Mouse (Mus musculus) C2C12 (cell line): ENCODE measurements around the gene Ncf4. TPM values are rescaled to one million over a fixed set of nuclear protein-coding genes. Genes with fewer than 3 reads are reported as not detected.
"Not testable (repeated sequence)": the region's sequence is repeated elsewhere in the genome, so short reads cannot be mapped to it uniquely, and the experiment has no call there.

Experiments used
- H3K27me3 ChIP-seq: one replicate; pipeline ENCODE4 v1.6.1; 2011; ENCODE audit not compliant: control insufficient read depth, insufficient read depth, insufficient read length
- H3K36me3 ChIP-seq: one replicate; pipeline ENCODE4 v1.6.1; 2011; ENCODE audit not compliant: control insufficient read depth, insufficient read depth
- H3K4me3 ChIP-seq: one replicate; pipeline ENCODE4 v1.5.1; 2011; ENCODE audit warnings: mild to moderate bottlenecking, control low read depth; ENCODE audit not compliant: poor library complexity, insufficient read depth, severe bottlenecking
- H3K79me2 ChIP-seq: one replicate; pipeline ENCODE4 v1.6.1; 2011; ENCODE audit not compliant: control insufficient read depth, insufficient read depth
- H3K79me3 ChIP-seq: one replicate; pipeline ENCODE4 v1.6.1; 2011; ENCODE audit warnings: low read depth, control low read depth
- H3ac ChIP-seq: one replicate; pipeline ENCODE3; 2011; ENCODE audit warnings: low read depth; ENCODE audit not compliant: control insufficient read depth, insufficient read length
- CEBPB ChIP-seq: IDR thresholded peaks from one replicate; pipeline ENCODE4 v1.6.1; 2011; ENCODE audit warnings: low read depth, mild to moderate bottlenecking, control low read depth, moderate library complexity
- CTCF ChIP-seq: IDR thresholded peaks from one replicate; pipeline ENCODE4 v1.5.1; 2011; ENCODE audit not compliant: control insufficient read depth, insufficient read depth, insufficient read length
- FOSL1 ChIP-seq: IDR thresholded peaks from one replicate; pipeline ENCODE4 v1.8.0; 2011; ENCODE audit warnings: mild to moderate bottlenecking, low read length; ENCODE audit not compliant: poor library complexity, insufficient read depth, severe bottlenecking
- MAX ChIP-seq: IDR thresholded peaks from one replicate; pipeline ENCODE4 v1.6.1; 2011; ENCODE audit warnings: mild to moderate bottlenecking, control low read depth
- MYOD1 ChIP-seq: IDR thresholded peaks from one replicate; pipeline ENCODE4 v1.6.1; 2011; ENCODE audit warnings: low read depth; ENCODE audit not compliant: control insufficient read depth, insufficient read length
- MYOG ChIP-seq: IDR thresholded peaks from one replicate; pipeline ENCODE4 v1.6.1; 2011; ENCODE audit not compliant: control insufficient read depth, insufficient read length; ENCODE audit errors: extremely low read depth
- USF1 ChIP-seq: IDR thresholded peaks from one replicate; pipeline ENCODE4 v1.6.1; 2011; ENCODE audit warnings: low read depth, mild to moderate bottlenecking, control low read depth, moderate library complexity
- polyA plus RNA-seq: library from polyadenylated mRNA; unstranded; fragments of >200 nt; fragmentation: generic; extraction: Trizol; gene quantifications from one replicate; pipeline ENCODE4 v1.2.1, GENCODE M21; 2012; ENCODE audit warnings: missing spikeins

Gene Ncf4
- polyA plus RNA-seq, 1 experiment = 0.67 TPM

GRCm38 (mm10) chr15:78287941-78288340 is 43.3 kb downstream of the Ncf4 start:
- TF ChIP-seq CEBPB (no peak), CTCF (no peak), USF1 (no peak), MYOD1 (no peak), MYOG (no peak), FOSL1 (no peak), MAX (no peak)
- Histone ChIP-seq H3K36me3 (no peaks in the 10 kb centered on the region), H3K27me3 (peaks cover 3% of the 10 kb centered on the region), H3K4me3 (no peak overlapping the region), H3ac (no peak overlapping the region), H3K79me3 (no peaks in the 10 kb centered on the region), H3K79me2 (no peaks in the 10 kb centered on the region)

GRCm38 (mm10) chr15:78289775-78290174 is 45.2 kb downstream of the Ncf4 start:
- not testable (repeated sequence) for H3K79me3 ChIP-seq, H3K79me2 ChIP-seq, H3K36me3 ChIP-seq, H3K27me3 ChIP-seq, H3K4me3 ChIP-seq, H3ac ChIP-seq

GRCm38 (mm10) chr15:78293228-78293627 is 48.6 kb downstream of the Ncf4 start:
- not testable (repeated sequence) for H3K4me3 ChIP-seq, H3K79me2 ChIP-seq, H3K36me3 ChIP-seq, H3K79me3 ChIP-seq, H3K27me3 ChIP-seq, H3ac ChIP-seq

DNA sequence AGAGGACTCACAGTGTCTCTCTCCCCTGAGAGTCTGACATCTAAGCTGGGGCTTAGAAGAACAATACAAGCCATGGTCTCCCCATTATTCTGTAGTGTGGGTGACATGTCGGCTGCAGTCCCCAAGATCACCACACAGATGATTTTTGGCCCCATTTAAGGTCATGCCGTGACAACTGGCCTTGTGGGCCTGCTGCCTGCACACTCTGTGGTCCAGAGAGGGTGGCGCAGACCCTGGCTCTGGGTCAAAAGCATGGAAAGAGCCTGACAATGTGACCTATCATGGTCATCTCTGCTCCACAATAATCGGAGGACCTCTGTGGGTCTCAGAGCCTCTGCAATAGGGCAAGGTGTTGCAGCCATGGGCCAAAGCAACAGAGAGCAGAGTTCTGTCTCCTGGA is 49.1 kb downstream of the Ncf4 start:
- TF ChIP-seq MAX (no peak), CEBPB (no peak), USF1 (no peak), MYOG (no peak), FOSL1 (no peak), CTCF (no peak), MYOD1 (no peak)
- H3ac ChIP-seq = no peak overlapping the region
- H3K27me3 ChIP-seq = peaks cover 3% of the 10 kb centered on the region
- H3K79me3 ChIP-seq = no peaks in the 10 kb centered on the region
- no peak overlapping the region for H3K4me3 ChIP-seq
- H3K79me2 ChIP-seq = no peaks in the 10 kb centered on the region
- H3K36me3 ChIP-seq = no peaks in the 10 kb centered on the region

- Histone ChIP-seq H3K4me3 (no peak overlapping the region), H3K79me3 (no peaks in the 10 kb centered on the region), H3K36me3 (no peaks in the 10 kb centered on the region), H3K27me3 (no peaks in the 10 kb centered on the region), H3ac (no peak overlapping the region), H3K79me2 (no peaks in the 10 kb centered on the region)
- TF ChIP-seq FOSL1 (no peak), USF1 (no peak), MAX (no peak), MYOD1 (no peak), MYOG (no peak), CTCF (no peak), CEBPB (no peak)
These were observed 54.0 kb downstream of the Ncf4 start for GRCm38 (mm10) chr15:78298558-78298957.

GRCm38 (mm10) chr15:78299641-78300040 is 55.0 kb downstream of the Ncf4 start:
- TF ChIP-seq FOSL1 (no peak), USF1 (no peak), CEBPB (no peak), CTCF (no peak), MAX (no peak), MYOG (no peak), MYOD1 (no peak)
- Histone ChIP-seq H3K79me3 (no peaks in the 10 kb centered on the region), H3ac (no peak overlapping the region), H3K4me3 (no peak overlapping the region), H3K79me2 (no peaks in the 10 kb centered on the region), H3K27me3 (no peaks in the 10 kb centered on the region), H3K36me3 (no peaks in the 10 kb centered on the region)

DNA sequence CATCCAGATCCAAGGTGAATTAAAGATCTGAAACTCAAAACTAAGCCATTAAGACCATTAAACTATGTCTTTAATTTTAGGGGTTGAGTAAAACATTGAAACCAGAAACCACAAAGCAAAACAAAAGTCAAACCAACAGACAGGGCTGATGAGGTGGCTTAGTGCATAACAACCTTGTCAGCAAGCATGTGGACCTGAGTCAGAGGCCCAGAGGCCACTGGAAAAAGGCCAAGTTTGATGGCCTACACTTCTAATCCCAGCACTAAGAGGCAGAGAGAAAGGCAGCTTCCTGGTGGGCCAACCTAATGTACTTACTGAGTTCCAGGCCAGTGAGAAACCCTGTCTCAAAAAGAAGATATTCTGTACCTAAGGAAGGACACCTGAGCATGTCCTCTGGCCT is 56.2 kb downstream of the Ncf4 start:
- no peaks in the 10 kb centered on the region for H3K36me3 ChIP-seq
- H3K79me2 ChIP-seq = no peaks in the 10 kb centered on the region
- H3K27me3 ChIP-seq = no peaks in the 10 kb centered on the region

More for the DNA sequence above, 56.2 kb downstream of the Ncf4 start:
- TF ChIP-seq CTCF (no peak), MYOD1 (no peak), MAX (peak; percentile 9), MYOG (no peak), FOSL1 (peak; percentile 64), USF1 (no peak), CEBPB (no peak)
- Histone ChIP-seq H3ac (no peak overlapping the region), H3K79me3 (no peaks in the 10 kb centered on the region), H3K4me3 (no peak overlapping the region)
